Mouse (Mus musculus): ENCODE results near the gene Ubald2.

DNA sequence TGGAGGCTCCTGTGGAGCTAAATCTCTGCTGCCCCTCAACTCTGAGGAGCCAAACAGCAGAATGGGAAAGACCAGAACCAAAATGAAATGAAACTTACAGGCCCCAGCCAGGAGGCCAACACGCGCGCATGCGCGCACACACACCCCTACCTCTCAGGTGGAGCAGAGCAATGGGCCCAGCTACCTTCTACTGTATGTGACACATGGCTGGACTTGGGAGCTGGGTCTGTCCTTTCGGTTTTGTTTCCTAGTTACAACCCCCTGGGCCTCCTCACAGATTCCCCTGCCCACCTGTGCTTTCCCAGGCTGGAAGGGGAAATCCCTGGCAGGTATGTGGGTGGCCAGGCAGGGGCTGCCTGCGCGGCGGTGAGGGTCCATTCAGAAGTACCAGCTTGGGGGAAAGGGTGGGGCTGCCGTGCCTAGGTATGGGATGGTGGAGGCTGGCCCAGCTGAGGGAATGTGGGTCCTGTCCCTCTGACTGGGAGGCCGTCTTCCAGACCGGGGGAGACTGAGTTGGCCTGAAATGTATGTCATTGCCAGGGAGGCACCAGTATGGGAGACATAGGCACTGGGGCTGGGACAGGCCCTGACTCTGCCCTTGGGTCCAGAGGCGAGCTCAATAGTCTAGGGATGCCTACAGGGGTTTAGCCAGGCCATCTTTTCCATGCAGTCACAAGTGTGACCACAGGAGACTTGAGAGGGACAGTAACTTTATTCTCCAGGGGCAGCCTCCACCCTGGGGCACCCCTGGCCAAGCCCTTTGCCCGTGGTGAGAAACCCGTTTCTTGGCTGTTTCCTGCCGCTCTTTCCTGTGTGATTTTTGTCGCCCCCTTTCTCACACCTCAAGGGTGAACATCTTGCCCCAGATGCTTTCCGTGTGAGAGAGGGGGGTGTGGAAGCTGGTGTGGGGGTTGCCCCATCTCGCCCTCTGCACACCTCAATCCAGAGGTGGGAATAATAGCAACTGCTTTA lies 5.7 kb downstream of the Ubald2 start:
- TF ChIP-seq CTCF (IDR thresholded peaks at IDR 0.05; ENCODE audit: low read depth, low read length) (no peak), POLR2A (IDR thresholded peaks at IDR 0.05; ENCODE audit: extremely low read depth, insufficient read depth, low read length) (no peak)
